Mouse (Mus musculus): ENCODE results near the gene Gm21987.

GRCm38 (mm10) chr16:38319087-38319486 lies 27.8 kb upstream of the Gm21987 start:
- TF ChIP-seq CTCF (IDR thresholded peaks at IDR 0.05; ENCODE audit: borderline replicate concordance, insufficient read depth, low read depth, low read length) = no peak
- TF ChIP-seq POLR2A (IDR thresholded peaks at IDR 0.05; ENCODE audit: borderline replicate concordance, insufficient read depth, low read length) = no peak

All from cerebellum, adult 2 months (tissue).